Mouse (Mus musculus) heart, postnatal 14 days (tissue): ENCODE results near the gene Gdf5. TPM values are rescaled to one million over a fixed set of nuclear protein-coding genes. Genes with fewer than 3 reads are reported as not detected.
"Not testable (repeated sequence)": the region's sequence is repeated elsewhere in the genome, so short reads cannot be mapped to it uniquely, and the experiment has no call there.

Source experiments
- DNase-seq, 2 experiments: peaks; one replicate each; pipeline ENCODE4 v3.0.0; 2021 to 2022
- intact Hi-C: fragments of 180-260 bp; cut with DNase I; formaldehyde crosslinking; loops from one replicate; pipeline ENCODE4 v1.15.1; 2025
- total RNA-seq, 2 experiments: library from RNA; stranded (reverse); gene quantifications; 2 replicates each; pipeline ENCODE4 v1.2.3; 2021

Gene Gdf5
- total RNA-seq, 2 experiments from 2014 or later: not detected

GRCm38 (mm10) chr2:155943463-155943862 lies 1.7 kb downstream of the Gdf5 start:
- intact Hi-C loops: loop anchor here (10.0 kb wide), 1 partner anchor 249 kb away; the partner anchor contains the start of gene Trpc4ap
- DNase-seq: no peak

GRCm38 (mm10) chr2:155941697-155942442 lies 3.3 kb downstream of the Gdf5 start:
- peak; percentile 51 to 55 for DNase-seq
- intact Hi-C loops: loop anchor here (10.0 kb wide), 1 partner anchor 247 kb away; the partner anchor contains the start of gene Trpc4ap

GRCm38 (mm10) chr2:155940681-155941080 lies 4.5 kb downstream of the Gdf5 start, which contains the start of gene Gm15557:
Gene Gm15557 (plus strand): TSS chr2:155940728.
- no peak for DNase-seq
- intact Hi-C loops: loop anchor here (10.0 kb wide), 1 partner anchor 246 kb away; the partner anchor contains the start of gene Trpc4ap

GRCm38 (mm10) chr2:155939897-155940529 lies 5.2 kb downstream of the Gdf5 start:
- intact Hi-C loops: loop anchor here (10.0 kb wide), 1 partner anchor 245 kb away; the partner anchor contains the start of gene Trpc4ap

GRCm38 (mm10) chr2:155929531-155930442 lies 15.4 kb downstream of the Gdf5 start, which contains the start of gene Uqcc1:
Gene Uqcc1 (minus strand): TSS chr2:155930310.
- intact Hi-C loops: no loop called here
- DNase-seq: peak; percentile 85 to 94

More at GRCm38 (mm10) chr2:155939897-155940529, 5.2 kb downstream of the Gdf5 start:
- DNase-seq: no peak

GRCm38 (mm10) chr2:155928711-155929345 lies 16.3 kb downstream of the Gdf5 start:
- DNase-seq: no peak
- intact Hi-C loops: no loop called here

GRCm38 (mm10) chr2:155925213-155925612 lies 20.0 kb downstream of the Gdf5 start:
- intact Hi-C loops, DNase-seq: not testable (repeated sequence)

GRCm38 (mm10) chr2:155923143-155923542 lies 22.0 kb downstream of the Gdf5 start:
- intact Hi-C loops: no loop called here
- DNase-seq: no peak

GRCm38 (mm10) chr2:155914684-155915083 lies 30.5 kb downstream of the Gdf5 start:
- intact Hi-C loops: no loop called here
- DNase-seq: no peak

GRCm38 (mm10) chr2:155903632-155904008 lies 41.5 kb downstream of the Gdf5 start:
- no peak for DNase-seq
- intact Hi-C loops: no loop called here

- DNase-seq: peak; percentile 24 to 37
- intact Hi-C loops: no loop called here
These were observed 42.1 kb downstream of the Gdf5 start for GRCm38 (mm10) chr2:155902989-155903631.

GRCm38 (mm10) chr2:155895046-155895735 lies 50.0 kb downstream of the Gdf5 start:
- DNase-seq: no peak
- intact Hi-C loops: no loop called here

- intact Hi-C loops: no loop called here
- no peak for DNase-seq
These were observed 50.7 kb downstream of the Gdf5 start for GRCm38 (mm10) chr2:155894307-155895045.

Other genes starting within 250 kb of the Gdf5 start
- gene Edem2, start 215.9 kb downstream of the Gdf5 start, total RNA-seq: 1 to 10 TPM; 7.8 to 9.5 TPM
- gene Gm17581, start 209.5 kb downstream of the Gdf5 start, total RNA-seq: not detected
- gene Procr, start 194.2 kb downstream of the Gdf5 start, total RNA-seq: 1 to 10 TPM; 4.8 to 6.1 TPM
- under 1 TPM in 1 of 2 experiments, not detected in 1; 0.07 TPM for gene Mmp24, start 170.0 kb downstream of the Gdf5 start, total RNA-seq
- 10 to 100 TPM; 19.1 to 19.3 TPM for gene BC029722, start 125.9 kb downstream of the Gdf5 start, total RNA-seq
- 10 to 100 TPM; 54.3 to 69.8 TPM for gene Eif6, start 118.4 kb downstream of the Gdf5 start, total RNA-seq
- gene Fam83c, start 110.5 kb downstream of the Gdf5 start, total RNA-seq: not detected
- 100 to 1,000 TPM; 186 to 221 TPM for gene Uqcc1, start 15.1 kb downstream of the Gdf5 start, total RNA-seq
- not detected for gene Gm15557, start 4.6 kb downstream of the Gdf5 start, total RNA-seq
- gene Cep250, start 11.1 kb upstream of the Gdf5 start, total RNA-seq: 1 to 10 TPM; 6.7 to 9.1 TPM
- under 1 TPM; 0.26 to 0.66 TPM for gene 6430550D23Rik, start 62.6 kb upstream of the Gdf5 start, total RNA-seq
- 10 to 100 TPM; 65.2 to 71.2 TPM for gene Ergic3, start 62.7 kb upstream of the Gdf5 start, total RNA-seq
- not detected for gene Fer1l4, start 107.6 kb upstream of the Gdf5 start, total RNA-seq
- gene Spag4, start 119.8 kb upstream of the Gdf5 start, total RNA-seq: 1 to 10 TPM in 1 of 2 experiments, under 1 TPM in 1; 0.29 to 1.2 TPM
- gene Cpne1, start 166.6 kb upstream of the Gdf5 start, total RNA-seq: 10 to 100 TPM; 20.7 to 23.5 TPM
- 10 to 100 TPM; 19.7 to 20.3 TPM for gene Rbm12, start 166.6 kb upstream of the Gdf5 start, total RNA-seq
- gene Gm28036, start 181.7 kb upstream of the Gdf5 start, total RNA-seq: 10 to 100 TPM; 14.9 to 15.6 TPM
- 100 to 1,000 TPM; 297 to 305 TPM for gene Romo1, start 198.7 kb upstream of the Gdf5 start, total RNA-seq
- 10 to 100 TPM; 65.0 to 70.5 TPM for gene Nfs1, start 198.8 kb upstream of the Gdf5 start, total RNA-seq
- 100 to 1,000 TPM; 201 to 205 TPM for gene Rbm39, start 234.9 kb upstream of the Gdf5 start, total RNA-seq